Mouse (Mus musculus): ENCODE measurements around the gene Usp3. TPM values are rescaled to one million over a fixed set of nuclear protein-coding genes. Genes with fewer than 3 reads are reported as not detected.

Usp3 gene
- polyA plus RNA-seq (2015; fragmentation: Nextera tagmentation; extraction: Ambion mirVana), result 75.5 and 79.1 TPM in 2 replicates

DNA sequence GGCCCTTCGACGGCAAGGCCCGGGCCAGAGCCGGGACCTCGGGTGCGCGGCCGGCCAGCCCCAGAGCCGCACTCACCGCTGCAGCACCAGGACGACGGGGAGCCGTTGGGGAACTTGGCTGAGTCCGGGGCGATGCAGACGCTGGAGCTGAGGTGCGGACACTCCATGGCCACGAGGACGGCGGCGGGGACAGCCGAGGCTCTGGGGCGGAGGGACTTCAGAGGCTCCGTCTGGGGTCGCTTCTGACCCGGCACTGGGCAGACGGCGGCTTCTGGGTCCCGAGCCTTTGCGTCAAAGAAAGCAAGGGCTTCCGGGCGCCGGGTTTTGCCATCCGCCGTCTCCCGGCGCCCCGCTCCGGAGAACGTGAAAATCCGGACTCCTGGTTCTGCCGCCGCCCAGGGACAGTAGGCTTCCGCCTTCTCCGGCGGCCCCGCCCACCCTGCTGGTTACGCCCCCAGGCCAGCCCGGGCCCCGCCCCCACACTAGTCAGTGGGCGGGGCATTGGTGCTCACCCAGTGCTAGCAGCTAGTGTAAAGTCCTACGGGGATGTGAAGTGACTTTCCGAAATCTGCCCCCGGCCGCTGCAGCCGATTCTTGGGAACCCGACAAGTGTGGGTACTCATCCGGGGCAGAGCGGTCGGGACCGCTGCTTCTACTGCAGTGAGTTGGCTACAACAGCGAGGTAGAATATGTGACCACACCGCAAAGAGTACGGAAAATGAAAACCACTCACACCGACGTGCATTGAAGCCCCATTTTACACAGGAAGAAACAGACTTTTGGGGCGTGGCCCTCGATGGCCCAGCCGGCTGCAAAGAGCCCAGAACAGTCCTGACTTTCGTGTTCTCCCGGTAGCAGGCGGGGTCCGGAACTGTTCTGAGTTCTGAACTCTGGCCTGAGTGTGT, at the start of gene Usp3:
Gene Usp3, minus strand, starts transcription at position 435 of the 905 bp plus-strand sequence.
- Histone ChIP-seq H3K9me3 (ENCODE audit: control insufficient read depth, low read length) (no peaks in the 10 kb centered on the region), H3K27ac (ENCODE audit: low read length) (peak within 1 kb of the TSS; percentile 98), H3K4me3 (ENCODE audit: low read length) (peak within 1 kb of the TSS; percentile 92), H3K9ac (ENCODE audit: low read depth, low read length) (peak within 1 kb of the TSS; percentile 99), H3K4me1 (ENCODE audit: control insufficient read depth, insufficient read depth, low read length) (peaks cover 37% of the 10 kb centered on the region), H3K27me3 (replicated peaks; ENCODE audit: control insufficient read depth, insufficient read depth, low read length) (no peaks in the 10 kb centered on the region), H3K4me2 (ENCODE audit: low read depth, low read length) (peak within 1 kb of the TSS; percentile 72), H3K36me3 (ENCODE audit: control insufficient read depth, insufficient read depth, low read length) (no peaks in the 10 kb centered on the region)
- under 1% methylated on average over 73 of the region's 73 CpGs for WGBS
- ATAC-seq, result peak; percentile 92

DNA sequence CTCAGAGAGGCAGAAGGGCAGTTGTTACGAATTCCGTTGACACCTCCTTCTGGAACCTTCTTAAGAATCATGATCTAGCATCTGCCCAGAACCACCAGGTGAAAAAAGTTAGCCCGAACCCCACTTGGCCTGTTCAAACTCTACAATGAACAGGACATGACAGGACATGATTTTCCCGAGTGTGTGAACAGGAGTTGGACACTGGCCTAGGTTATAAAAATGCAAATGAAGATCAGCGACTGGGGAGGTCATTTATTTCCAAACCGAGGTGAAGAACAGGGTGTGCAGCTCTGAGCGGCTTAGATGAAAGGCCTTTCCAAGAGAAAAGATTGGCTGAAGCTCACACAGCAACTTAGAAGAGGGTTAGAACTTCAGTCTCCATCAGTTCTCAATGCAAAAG, 47.5 kb upstream of the Usp3 start:
- Histone ChIP-seq H3K4me1 (ENCODE audit: control insufficient read depth, insufficient read depth, low read length) (no peaks in the 10 kb centered on the region), H3K27ac (ENCODE audit: low read length) (no peak overlapping the region), H3K36me3 (ENCODE audit: control insufficient read depth, insufficient read depth, low read length) (no peaks in the 10 kb centered on the region), H3K4me2 (ENCODE audit: low read depth, low read length) (no peak overlapping the region), H3K9ac (ENCODE audit: low read depth, low read length) (no peak overlapping the region), H3K9me3 (ENCODE audit: control insufficient read depth, low read length) (no peaks in the 10 kb centered on the region), H3K4me3 (ENCODE audit: low read length) (no peak overlapping the region), H3K27me3 (replicated peaks; ENCODE audit: control insufficient read depth, insufficient read depth, low read length) (no peaks in the 10 kb centered on the region)
- WGBS, result 67% methylated on average over 7 of the region's 7 CpGs
- ATAC-seq, result no peak

DNA sequence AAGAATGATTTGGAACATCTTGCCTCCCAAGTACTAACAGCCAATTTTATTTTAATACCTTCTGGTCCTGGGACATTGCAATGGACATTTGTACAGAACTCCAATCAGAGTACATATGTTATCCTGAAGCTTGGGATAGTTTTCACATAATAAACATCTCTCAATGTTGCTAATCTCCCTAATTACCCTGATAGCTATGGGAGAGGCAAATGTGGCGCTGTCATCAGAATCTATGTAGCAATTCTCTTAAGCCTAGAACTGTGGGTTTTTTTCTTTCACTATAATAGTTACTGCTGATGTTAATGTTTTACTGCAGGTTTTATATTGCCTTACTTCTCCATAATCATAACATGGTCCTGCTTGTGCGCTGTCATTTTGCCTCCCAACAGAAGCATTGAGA, 46.7 kb upstream of the Usp3 start:
- H3K4me1 ChIP-seq (ENCODE audit: control insufficient read depth, insufficient read depth, low read length), result no peaks in the 10 kb centered on the region
- 73% methylated on average over 2 of the region's 2 CpGs for WGBS
- no peaks in the 10 kb centered on the region for H3K9me3 ChIP-seq (ENCODE audit: control insufficient read depth, low read length)
- no peak overlapping the region for H3K4me2 ChIP-seq (ENCODE audit: low read depth, low read length)
- no peak overlapping the region for H3K27ac ChIP-seq (ENCODE audit: low read length)
- no peak overlapping the region for H3K4me3 ChIP-seq (ENCODE audit: low read length)
- peak; percentile 40; the same call in 1 of the 2 replicates for ATAC-seq
- H3K36me3 ChIP-seq (ENCODE audit: control insufficient read depth, insufficient read depth, low read length), result no peaks in the 10 kb centered on the region
- no peak overlapping the region for H3K9ac ChIP-seq (ENCODE audit: low read depth, low read length)
- H3K27me3 ChIP-seq (replicated peaks; ENCODE audit: control insufficient read depth, insufficient read depth, low read length), result no peaks in the 10 kb centered on the region

DNA sequence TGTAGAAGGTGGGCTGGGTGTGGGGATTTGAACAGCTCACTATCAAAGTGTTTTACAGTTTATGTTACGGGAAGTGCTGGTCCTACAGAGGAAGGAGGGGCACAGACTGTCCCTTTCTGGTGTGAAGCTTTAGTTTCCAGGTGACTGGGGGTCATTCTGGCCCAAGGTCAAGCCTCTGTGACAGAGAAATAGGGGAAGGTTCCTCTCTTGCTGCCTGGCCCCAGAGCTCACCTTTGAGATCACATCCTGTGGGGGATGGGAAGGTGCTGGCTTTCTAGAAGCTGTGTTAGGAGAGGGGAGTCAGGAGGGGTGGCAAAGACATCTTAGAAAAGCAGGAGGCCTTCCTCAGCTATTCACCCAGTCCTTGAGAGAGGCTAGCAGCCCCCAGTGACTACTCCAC, 39.5 kb upstream of the Usp3 start:
- no peak for ATAC-seq
- H3K9ac ChIP-seq (ENCODE audit: low read depth, low read length), result no peak overlapping the region
- WGBS, result 81% methylated on average over 1 of the region's 1 CpGs
- no peaks in the 10 kb centered on the region for H3K36me3 ChIP-seq (ENCODE audit: control insufficient read depth, insufficient read depth, low read length)
- H3K27me3 ChIP-seq (replicated peaks; ENCODE audit: control insufficient read depth, insufficient read depth, low read length), result no peaks in the 10 kb centered on the region
- 0 out of 2 replicates have a peak, but pooled peaks cover 10% of the 10 kb centered on the region for H3K4me1 ChIP-seq (ENCODE audit: control insufficient read depth, insufficient read depth, low read length)
- no peak overlapping the region for H3K27ac ChIP-seq (ENCODE audit: low read length)
- H3K4me3 ChIP-seq (ENCODE audit: low read length), result no peak overlapping the region
- H3K9me3 ChIP-seq (ENCODE audit: control insufficient read depth, low read length), result no peaks in the 10 kb centered on the region
- H3K4me2 ChIP-seq (ENCODE audit: low read depth, low read length), result no peak overlapping the region

DNA sequence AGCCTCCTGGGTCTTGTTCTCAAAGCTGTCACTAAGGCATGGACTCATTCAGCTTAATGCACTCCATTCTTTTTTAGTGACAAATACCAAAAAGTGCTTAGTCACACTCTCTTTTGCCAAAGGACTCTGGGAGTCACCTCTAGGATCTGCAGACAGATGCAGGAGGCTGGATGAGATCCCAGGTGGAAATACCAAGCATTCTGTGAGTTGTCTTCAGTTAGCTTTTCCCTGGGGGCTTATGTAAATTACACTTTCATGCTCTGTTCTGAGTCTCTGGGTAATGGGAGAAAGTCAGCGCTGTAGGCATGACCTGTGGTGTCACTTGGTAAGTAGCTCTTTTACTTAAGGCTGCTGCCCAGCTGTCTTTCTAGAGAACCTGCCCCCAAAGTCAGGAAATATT, 38.0 kb upstream of the Usp3 start:
- Histone ChIP-seq H3K4me1 (ENCODE audit: control insufficient read depth, insufficient read depth, low read length) (peaks cover 19% of the 10 kb centered on the region), H3K9ac (ENCODE audit: low read depth, low read length) (no peak overlapping the region), H3K9me3 (ENCODE audit: control insufficient read depth, low read length) (no peaks in the 10 kb centered on the region), H3K4me3 (ENCODE audit: low read length) (no peak overlapping the region), H3K27me3 (replicated peaks; ENCODE audit: control insufficient read depth, insufficient read depth, low read length) (no peaks in the 10 kb centered on the region), H3K36me3 (ENCODE audit: control insufficient read depth, insufficient read depth, low read length) (no peaks in the 10 kb centered on the region), H3K27ac (ENCODE audit: low read length) (no peak overlapping the region), H3K4me2 (ENCODE audit: low read depth, low read length) (no peak overlapping the region)
- 28% methylated on average over 1 of the region's 1 CpGs for WGBS
- ATAC-seq, result no peak

DNA sequence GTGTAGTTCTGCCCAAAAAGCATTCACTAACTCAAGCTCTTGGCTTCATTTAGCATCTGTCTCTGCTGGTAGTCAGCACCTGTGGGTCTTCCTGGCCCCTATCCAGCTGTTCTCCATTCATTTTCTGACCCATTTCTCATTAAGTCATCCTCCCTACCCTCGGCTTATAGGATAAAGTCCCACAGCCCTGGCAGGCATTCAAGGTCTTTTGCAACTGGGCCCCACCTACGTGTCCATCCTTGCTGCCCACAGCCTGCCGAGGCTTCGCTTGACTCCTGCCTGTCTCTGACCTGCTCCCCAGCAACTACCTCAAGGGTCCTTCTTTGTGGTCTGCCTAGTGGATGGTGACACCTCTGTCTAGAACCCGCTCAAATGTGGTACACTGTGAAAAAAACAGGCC, 33.7 kb upstream of the Usp3 start:
- no peak for ATAC-seq
- H3K9me3 ChIP-seq (ENCODE audit: control insufficient read depth, low read length), result no peaks in the 10 kb centered on the region
- no peaks in the 10 kb centered on the region for H3K27me3 ChIP-seq (replicated peaks; ENCODE audit: control insufficient read depth, insufficient read depth, low read length)
- H3K27ac ChIP-seq (ENCODE audit: low read length), result no peak overlapping the region
- H3K9ac ChIP-seq (ENCODE audit: low read depth, low read length), result no peak overlapping the region
- no peak overlapping the region for H3K4me2 ChIP-seq (ENCODE audit: low read depth, low read length)
- 70% methylated on average over 5 of the region's 5 CpGs for WGBS
- no peaks in the 10 kb centered on the region for H3K36me3 ChIP-seq (ENCODE audit: control insufficient read depth, insufficient read depth, low read length)
- H3K4me3 ChIP-seq (ENCODE audit: low read length), result no peak overlapping the region
- H3K4me1 ChIP-seq (ENCODE audit: control insufficient read depth, insufficient read depth, low read length), result peaks cover 19% of the 10 kb centered on the region

DNA sequence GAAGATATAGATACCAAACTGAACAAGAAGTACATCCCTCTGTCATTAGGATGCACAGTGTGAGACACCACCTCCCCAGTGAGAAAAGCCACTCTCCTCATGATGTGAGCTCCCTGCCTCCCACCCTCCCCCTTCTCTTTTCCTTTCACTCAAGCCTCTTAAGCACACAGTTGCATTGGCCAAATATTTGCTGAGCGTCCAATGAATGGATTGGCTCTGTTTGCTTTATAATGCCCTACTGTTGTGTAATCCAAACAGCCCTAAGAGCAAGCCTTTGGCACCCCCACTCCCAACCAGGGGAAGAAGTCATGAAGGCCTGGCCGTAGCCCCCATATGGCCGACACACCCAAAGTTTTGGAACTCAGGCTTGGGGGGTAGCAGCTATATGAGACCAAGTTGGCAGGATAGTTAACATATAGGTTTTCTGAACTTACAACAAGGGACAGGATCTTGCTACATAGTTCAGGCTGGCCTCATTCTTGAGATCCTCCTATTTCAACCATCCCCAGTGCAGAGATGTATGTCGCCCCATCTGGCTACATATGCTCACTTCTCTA, 33.1 kb upstream of the Usp3 start:
- ATAC-seq, result peak; percentile 32; the same call in 1 of the 2 replicates
- Histone ChIP-seq H3K9me3 (ENCODE audit: control insufficient read depth, low read length) (no peaks in the 10 kb centered on the region), H3K9ac (ENCODE audit: low read depth, low read length) (no peak overlapping the region), H3K27ac (ENCODE audit: low read length) (no peak overlapping the region), H3K4me3 (ENCODE audit: low read length) (no peak overlapping the region), H3K4me2 (ENCODE audit: low read depth, low read length) (no peak overlapping the region), H3K27me3 (replicated peaks; ENCODE audit: control insufficient read depth, insufficient read depth, low read length) (no peaks in the 10 kb centered on the region), H3K36me3 (ENCODE audit: control insufficient read depth, insufficient read depth, low read length) (no peaks in the 10 kb centered on the region), H3K4me1 (ENCODE audit: control insufficient read depth, insufficient read depth, low read length) (peaks cover 18% of the 10 kb centered on the region)
- 81% methylated on average over 4 of the region's 4 CpGs for WGBS

DNA sequence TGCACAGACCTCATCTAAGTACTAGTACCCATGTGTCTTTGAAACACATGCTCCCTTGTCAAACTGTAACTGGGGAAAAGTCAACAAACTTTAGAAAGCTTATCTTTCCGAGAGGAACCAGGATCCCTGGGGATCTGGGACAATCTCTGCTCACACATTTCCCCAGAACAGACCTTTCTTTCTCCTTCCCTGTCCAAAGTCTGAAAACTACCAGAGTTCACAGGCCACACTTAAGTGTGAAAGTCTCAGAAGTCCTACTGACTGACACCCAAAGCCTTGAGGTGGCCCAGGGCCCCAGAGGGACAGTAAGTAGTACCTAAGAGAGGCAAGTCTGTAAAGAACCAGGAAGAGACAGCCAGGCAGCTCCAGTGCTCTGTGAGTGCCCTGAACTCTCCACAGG, 31.9 kb upstream of the Usp3 start:
- 22% methylated on average over 1 of the region's 1 CpGs for WGBS
- peak overlapping the region; percentile 45 for H3K27ac ChIP-seq (ENCODE audit: low read length)
- peak; percentile 52 for ATAC-seq

DNA sequence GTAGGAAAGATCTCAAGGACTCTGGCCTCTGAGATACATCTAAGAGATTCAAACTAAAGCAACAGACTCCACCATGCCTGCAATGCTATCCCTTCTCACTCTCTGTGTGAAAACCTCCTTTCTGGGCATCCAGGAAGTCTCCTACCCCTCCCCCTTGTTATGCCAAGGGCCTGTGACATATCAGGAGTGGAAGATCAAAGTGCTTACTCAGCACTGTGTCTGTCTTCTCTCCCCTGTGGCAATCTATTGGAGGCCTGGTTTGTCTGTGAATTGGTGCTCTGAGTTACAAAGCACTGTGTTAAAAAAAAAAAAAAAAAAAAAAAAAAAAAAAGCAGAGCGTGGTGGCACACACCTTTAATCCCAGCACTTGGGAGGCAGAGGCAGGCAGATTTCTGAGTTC, 30.7 kb upstream of the Usp3 start:
- no peak for ATAC-seq
- H3K36me3 ChIP-seq (ENCODE audit: control insufficient read depth, insufficient read depth, low read length), result no peaks in the 10 kb centered on the region
- H3K27me3 ChIP-seq (replicated peaks; ENCODE audit: control insufficient read depth, insufficient read depth, low read length), result no peaks in the 10 kb centered on the region
- H3K4me1 ChIP-seq (ENCODE audit: control insufficient read depth, insufficient read depth, low read length), result peaks cover 21% of the 10 kb centered on the region
- H3K27ac ChIP-seq (ENCODE audit: low read length), result no peak overlapping the region
- H3K9me3 ChIP-seq (ENCODE audit: control insufficient read depth, low read length), result no peaks in the 10 kb centered on the region
- no peak overlapping the region for H3K4me3 ChIP-seq (ENCODE audit: low read length)
- H3K4me2 ChIP-seq (ENCODE audit: low read depth, low read length), result no peak overlapping the region
- WGBS, result 100% methylated on average over 1 of the region's 1 CpGs
- H3K9ac ChIP-seq (ENCODE audit: low read depth, low read length), result no peak overlapping the region

More for the DNA sequence above, 31.9 kb upstream of the Usp3 start:
- Histone ChIP-seq H3K9ac (ENCODE audit: low read depth, low read length) (no peak overlapping the region), H3K27me3 (replicated peaks; ENCODE audit: control insufficient read depth, insufficient read depth, low read length) (no peaks in the 10 kb centered on the region), H3K4me3 (ENCODE audit: low read length) (no peak overlapping the region), H3K4me2 (ENCODE audit: low read depth, low read length) (no peak overlapping the region), H3K4me1 (ENCODE audit: control insufficient read depth, insufficient read depth, low read length) (peaks cover 15% of the 10 kb centered on the region), H3K9me3 (ENCODE audit: control insufficient read depth, low read length) (no peaks in the 10 kb centered on the region), H3K36me3 (ENCODE audit: control insufficient read depth, insufficient read depth, low read length) (no peaks in the 10 kb centered on the region)

Measured in intestine, embryonic 16.5 days (tissue).